Mouse (Mus musculus) midbrain, embryonic 14.5 days (tissue): ENCODE results near the gene Ublcp1. TPM values are rescaled to one million over a fixed set of nuclear protein-coding genes. Genes with fewer than 3 reads are reported as not detected.

ENCODE experiments used
- microRNA-seq: library from miRNA; unstranded; fragments of <30 nt; microRNA quantifications from one replicate; pipeline ENCODE4, GENCODE M21; 2016
- polyA plus RNA-seq: library from polyadenylated mRNA; unstranded; fragments of >200 nt; fragmentation: Nextera tagmentation; extraction: Ambion mirVana; gene quantifications from 2 replicates; pipeline ENCODE4 v1.2.1, GENCODE M21; 2014

Ublcp1 gene
- polyA plus RNA-seq, 1 experiment from 2014 or later = 72.8 TPM

Small RNA genes within 50 kb of the gene (microRNA-seq; reads per million reads assigned to microRNA genes)
- not detected for gene Gm22121

Other genes with a start within 250 kb of the Ublcp1 start
- gene Il12b, start 70.4 kb downstream of the Ublcp1 start, polyA plus RNA-seq = 0.14 and 0.19 TPM in 2 replicates
- 127 and 134 TPM in 2 replicates for gene Rnf145, start 48.5 kb upstream of the Ublcp1 start, polyA plus RNA-seq
- gene Ebf1, start 146.8 kb upstream of the Ublcp1 start, polyA plus RNA-seq = 98.3 and 112 TPM in 2 replicates